Mouse (Mus musculus) skeletal muscle tissue, postnatal 0 days (tissue): ENCODE results near the gene Hivep3. TPM values are rescaled to one million over a fixed set of nuclear protein-coding genes. Genes with fewer than 3 reads are reported as not detected.

Experiments used
- polyA plus RNA-seq: library from polyadenylated mRNA; unstranded; fragments of >200 nt; fragmentation: Nextera tagmentation; extraction: Ambion mirVana; gene quantifications from 2 replicates; pipeline ENCODE4 v1.2.1, GENCODE M21; 2015

The Hivep3 gene
- polyA plus RNA-seq, result 5.0 and 5.5 TPM in 2 replicates

DNA sequence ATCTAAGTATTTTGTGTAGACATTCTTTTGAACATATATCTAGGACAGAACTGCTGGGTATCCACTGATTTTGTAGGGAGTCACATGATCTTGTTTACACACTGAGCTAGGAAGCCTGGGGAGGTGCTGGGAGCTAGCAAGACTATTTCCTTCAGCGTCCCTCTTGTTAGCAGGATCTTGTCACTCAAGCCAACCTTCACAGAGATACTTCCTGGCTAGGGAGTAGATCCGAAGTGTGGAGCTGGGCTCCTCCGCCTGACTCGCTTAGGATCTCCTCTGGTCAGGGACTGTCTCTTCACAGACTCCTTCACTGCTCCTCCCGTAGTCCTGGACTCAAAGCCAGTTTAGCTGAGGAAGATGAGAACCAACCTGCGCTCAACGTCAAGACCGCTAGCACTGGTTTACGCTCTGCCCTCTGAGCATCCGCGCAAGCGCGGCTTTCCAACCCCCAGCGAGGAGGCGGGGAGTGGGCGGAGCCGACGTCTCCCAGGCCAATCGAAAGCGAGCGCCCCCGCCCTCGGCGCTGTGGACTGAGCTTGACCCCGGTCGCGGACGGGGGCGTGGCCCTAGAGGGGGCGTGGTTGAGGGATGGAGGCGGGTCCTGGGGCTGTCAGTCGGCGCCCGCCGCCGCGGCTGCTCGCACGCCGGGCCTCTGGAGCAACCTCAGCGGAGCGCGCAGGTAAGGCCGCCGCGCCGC, at the start of gene Hivep3:
TSS of gene Hivep3 (plus strand) at position 601 of the 697 bp plus-strand sequence.

DNA sequence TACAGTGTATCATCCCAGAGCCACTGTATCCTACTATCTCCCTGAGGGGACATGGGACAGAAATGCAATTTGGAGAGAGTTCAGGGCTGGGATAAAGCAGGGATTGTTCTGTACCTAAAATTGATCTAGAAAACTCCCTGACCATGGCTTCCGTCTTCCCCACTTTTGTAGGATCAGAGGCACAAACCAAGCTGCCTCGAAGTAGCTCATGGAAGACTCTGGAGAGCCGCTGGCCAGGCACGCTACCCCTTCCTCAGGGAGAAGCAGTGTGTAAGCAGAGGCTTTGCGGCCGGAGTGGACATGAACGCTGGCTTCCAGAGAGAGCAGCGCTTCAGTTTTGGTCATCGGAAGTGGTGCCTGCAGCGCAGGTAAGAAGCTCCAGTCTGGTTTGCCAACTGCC, 331.1 kb downstream of the Hivep3 start, which contains the start of gene AL607142.1:
TSS of gene AL607142.1 (plus strand) at position 301 of the 400 bp plus-strand sequence.

DNA sequence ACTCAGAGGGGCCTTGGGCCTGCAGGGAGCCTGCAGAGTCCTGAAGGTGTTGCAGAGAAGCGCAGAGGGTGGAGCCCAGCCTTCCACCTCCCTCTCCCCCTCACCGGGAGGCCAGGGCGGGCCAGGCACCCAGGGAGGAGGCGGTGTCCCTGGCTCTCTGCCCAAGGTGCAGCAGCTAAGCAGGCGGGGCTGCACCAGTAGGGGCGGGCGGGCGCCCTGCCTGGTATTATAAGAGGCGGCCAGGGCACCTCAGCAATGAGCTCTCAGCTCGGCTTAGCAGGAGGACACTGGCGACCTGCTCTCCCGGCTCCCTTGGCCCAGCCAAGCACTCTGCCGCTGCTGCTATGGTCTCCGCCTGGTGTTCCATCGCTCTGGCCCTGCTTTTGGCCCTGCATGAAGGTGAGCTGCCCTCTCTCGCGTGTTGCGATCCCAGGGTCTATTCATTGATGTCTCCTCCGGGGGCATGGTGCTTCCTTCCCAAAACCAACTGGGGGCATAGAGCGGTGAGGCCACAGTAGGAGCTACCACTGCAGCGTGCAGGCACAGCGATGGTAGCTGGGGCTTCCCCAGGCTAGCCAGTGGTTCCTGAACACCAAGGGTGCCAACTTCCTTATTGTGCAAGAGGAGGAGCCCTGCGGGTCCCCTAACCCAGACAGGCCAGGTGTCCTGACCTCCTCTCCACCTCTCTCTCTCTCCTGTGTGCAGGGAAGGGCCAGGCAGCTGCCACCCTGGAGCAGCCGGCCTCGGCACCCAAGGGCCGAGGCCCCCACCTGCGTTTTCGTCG, 427.8 kb downstream of the Hivep3 start, which contains the start of gene Edn2:
TSS of gene Edn2 (plus strand) at position 41 of the 784 bp plus-strand sequence.

Other genes with a start within 250 kb of the Hivep3 start
- 0.26 and 0.60 TPM in 2 replicates for gene Rimkla, start 241.2 kb upstream of the Hivep3 start, polyA plus RNA-seq
- gene Foxj3, start 196.8 kb upstream of the Hivep3 start, polyA plus RNA-seq, result 15.1 and 15.5 TPM in 2 replicates
- 6.6 and 7.1 TPM in 2 replicates for gene Frg2f1, start 194.3 kb upstream of the Hivep3 start, polyA plus RNA-seq
- gene Guca2a, start 96.1 kb upstream of the Hivep3 start, polyA plus RNA-seq, result not detected in 2 replicates
- gene Guca2b, start 74.8 kb upstream of the Hivep3 start, polyA plus RNA-seq, result not detected in 2 replicates